Mouse (Mus musculus) C2C12 (cell line): ENCODE data around the gene Ctsw.
"Not testable (repeated sequence)": the region's sequence is repeated elsewhere in the genome, so short reads cannot be mapped to it uniquely, and the experiment has no call there.

Experiments used
- CEBPB ChIP-seq: IDR thresholded peaks from one replicate; pipeline ENCODE4 v1.6.1; 2011; ENCODE audit warnings: low read depth, mild to moderate bottlenecking, control low read depth, moderate library complexity
- CTCF ChIP-seq: IDR thresholded peaks from one replicate; pipeline ENCODE4 v1.5.1; 2011; ENCODE audit not compliant: control insufficient read depth, insufficient read depth, insufficient read length
- FOSL1 ChIP-seq: IDR thresholded peaks from one replicate; pipeline ENCODE4 v1.8.0; 2011; ENCODE audit warnings: mild to moderate bottlenecking, low read length; ENCODE audit not compliant: poor library complexity, insufficient read depth, severe bottlenecking
- MAX ChIP-seq: IDR thresholded peaks from one replicate; pipeline ENCODE4 v1.6.1; 2011; ENCODE audit warnings: mild to moderate bottlenecking, control low read depth
- MYOD1 ChIP-seq: IDR thresholded peaks from one replicate; pipeline ENCODE4 v1.6.1; 2011; ENCODE audit warnings: low read depth; ENCODE audit not compliant: control insufficient read depth, insufficient read length
- MYOG ChIP-seq: IDR thresholded peaks from one replicate; pipeline ENCODE4 v1.6.1; 2011; ENCODE audit not compliant: control insufficient read depth, insufficient read length; ENCODE audit errors: extremely low read depth
- USF1 ChIP-seq: IDR thresholded peaks from one replicate; pipeline ENCODE4 v1.6.1; 2011; ENCODE audit warnings: low read depth, mild to moderate bottlenecking, control low read depth, moderate library complexity

DNA sequence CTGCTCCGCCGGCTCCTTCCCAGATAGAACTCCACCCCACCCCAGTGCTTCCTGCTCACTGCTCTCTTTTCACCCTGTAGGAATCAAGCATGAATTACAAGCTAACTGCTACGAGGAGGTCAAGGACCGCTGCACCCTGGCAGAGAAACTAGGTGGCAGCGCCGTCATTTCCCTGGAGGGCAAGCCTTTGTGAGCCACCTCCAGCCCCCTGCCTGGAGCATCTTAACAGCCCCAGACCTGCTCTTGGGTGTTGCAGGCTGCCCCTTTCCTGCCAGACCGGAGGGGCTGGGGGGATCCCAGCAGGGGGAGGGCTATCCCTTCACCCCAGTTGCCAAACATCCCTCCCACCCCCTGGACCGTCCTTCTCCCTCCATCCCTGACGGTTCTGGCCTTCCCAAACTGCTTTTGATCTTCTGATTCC lies 25.0 kb upstream of the Ctsw start:
- TF ChIP-seq CTCF, USF1, MYOG, CEBPB, MAX, MYOD1, FOSL1: not testable (repeated sequence)
